Mouse (Mus musculus) B cell, adult 2 months (primary cell): Measurements from ENCODE around the gene Kat6b.
"Not testable (repeated sequence)": the region's sequence is repeated elsewhere in the genome, so short reads cannot be mapped to it uniquely, and the experiment has no call there.

ENCODE experiments used
- DNase-seq, 2 experiments: peaks; one replicate each; pipeline ENCODE4 v3.0.0; 2022

Gene Kat6b

GRCm38 (mm10) chr14:21485961-21486520, 4.8 kb downstream of the Kat6b start:
- DNase-seq, result no peak

DNA sequence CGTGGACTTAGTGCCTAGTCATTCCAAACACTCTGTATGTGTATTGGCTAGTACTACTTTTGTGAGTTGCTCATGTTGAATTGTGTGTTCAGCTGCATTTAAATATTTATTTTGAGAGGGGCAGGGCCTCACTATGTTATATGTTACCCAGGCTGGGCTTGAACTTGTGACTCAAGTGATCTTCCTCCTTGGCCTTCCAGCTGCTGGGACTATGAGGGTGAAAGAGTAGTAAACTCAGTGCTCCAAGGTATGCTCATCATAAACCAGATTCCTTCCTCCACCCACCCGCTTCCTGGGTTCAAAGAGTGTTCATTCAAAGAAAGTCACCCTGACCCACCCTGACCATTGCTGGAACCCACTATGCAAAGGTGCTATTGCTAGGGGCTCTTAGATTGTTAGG, 5.9 kb downstream of the Kat6b start:
- not testable (repeated sequence) for DNase-seq

DNA sequence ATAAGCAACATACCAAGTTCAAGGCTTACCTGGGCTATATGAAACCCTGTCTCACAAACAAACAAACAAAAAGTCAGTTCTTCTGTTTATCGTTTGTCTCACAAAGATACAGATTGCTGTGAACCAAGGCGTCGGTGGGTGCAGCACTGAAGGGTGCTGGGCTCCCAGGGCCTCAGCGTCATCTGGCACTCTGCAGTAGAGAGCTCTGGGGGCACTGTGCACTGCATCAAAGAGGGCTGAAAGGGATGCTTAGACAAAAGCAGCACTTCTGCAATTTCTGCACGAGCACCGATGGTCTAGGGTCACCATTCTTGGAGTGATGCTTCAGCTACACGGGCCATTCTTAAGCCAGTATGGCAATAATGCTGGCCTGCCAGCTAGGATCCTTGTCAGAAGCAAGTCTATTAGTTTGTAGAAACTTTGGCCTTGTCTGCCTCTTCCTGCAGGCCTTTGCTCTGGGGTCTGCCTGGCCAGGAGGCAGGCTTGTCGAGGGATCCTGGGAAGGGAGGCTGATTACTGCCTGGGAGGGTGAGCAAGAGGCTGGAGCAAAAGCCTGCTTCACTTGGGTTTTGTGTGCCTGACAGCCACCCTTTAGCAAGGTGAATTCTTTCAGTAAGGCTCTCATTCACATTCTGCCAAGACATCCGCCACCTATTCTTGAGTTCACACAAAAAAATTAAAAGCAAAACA, 7.3 kb downstream of the Kat6b start:
- DNase-seq, result not testable (repeated sequence)

- no peak for DNase-seq
These were observed 7.9 kb downstream of the Kat6b start for GRCm38 (mm10) chr14:21489116-21489485.

DNA sequence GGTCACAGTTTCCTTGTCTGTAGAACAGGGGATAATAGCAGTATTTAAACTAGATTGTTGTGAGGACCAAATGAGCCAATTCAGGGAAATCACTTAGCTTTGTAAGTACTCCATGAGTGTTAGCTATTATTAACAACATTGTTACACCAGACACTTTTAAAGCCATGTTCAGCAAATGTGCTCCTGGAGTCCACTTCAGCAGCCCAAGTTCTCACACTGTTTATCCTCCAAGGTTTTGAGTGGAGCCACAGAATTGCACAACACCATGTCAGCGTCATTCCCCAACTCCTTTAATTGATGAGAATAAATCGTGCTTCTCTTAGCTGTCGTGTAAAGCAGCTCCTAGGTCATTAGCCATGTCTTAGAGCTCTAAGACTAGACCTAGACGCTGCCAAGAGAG, 8.9 kb downstream of the Kat6b start:
- DNase-seq, result no peak

DNA sequence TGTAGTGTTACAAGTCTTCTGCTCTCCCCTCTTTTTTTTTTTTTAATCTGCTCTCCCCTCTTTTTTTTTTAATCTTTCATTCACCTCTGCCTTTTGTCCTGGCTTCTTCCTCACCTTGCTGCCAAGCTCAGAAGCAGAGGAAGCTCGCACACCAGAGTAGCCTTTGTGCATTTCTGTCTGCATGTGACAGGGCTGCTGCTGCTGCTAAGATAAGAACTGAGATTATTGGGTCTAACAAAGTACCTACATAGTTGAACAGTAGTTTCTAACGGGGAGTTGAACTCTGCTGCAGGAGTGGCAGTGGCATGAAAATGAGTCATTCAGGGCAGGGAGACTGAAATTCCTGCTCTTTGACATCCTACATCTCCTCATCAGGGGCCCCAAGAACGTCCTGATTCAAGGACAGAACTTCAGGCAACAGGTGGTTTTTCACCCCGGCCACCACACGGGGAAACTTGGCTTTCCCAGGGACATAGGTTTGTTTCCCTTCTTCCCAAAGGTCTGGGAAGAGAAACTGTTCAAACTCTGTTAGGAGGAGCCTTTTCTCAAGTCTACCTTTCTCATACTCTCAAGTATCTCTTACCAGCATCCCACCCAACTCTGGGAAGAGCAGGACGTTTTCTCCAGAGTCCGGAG, 17.2 kb downstream of the Kat6b start:
- DNase-seq, result peak in 1 of 2 experiments; percentile 3

GRCm38 (mm10) chr14:21499011-21499581, 17.9 kb downstream of the Kat6b start:
- peak in 1 of 2 experiments; percentile 33 for DNase-seq

GRCm38 (mm10) chr14:21499631-21500153, 18.5 kb downstream of the Kat6b start:
- peak; percentile 49 to 61 for DNase-seq

DNA sequence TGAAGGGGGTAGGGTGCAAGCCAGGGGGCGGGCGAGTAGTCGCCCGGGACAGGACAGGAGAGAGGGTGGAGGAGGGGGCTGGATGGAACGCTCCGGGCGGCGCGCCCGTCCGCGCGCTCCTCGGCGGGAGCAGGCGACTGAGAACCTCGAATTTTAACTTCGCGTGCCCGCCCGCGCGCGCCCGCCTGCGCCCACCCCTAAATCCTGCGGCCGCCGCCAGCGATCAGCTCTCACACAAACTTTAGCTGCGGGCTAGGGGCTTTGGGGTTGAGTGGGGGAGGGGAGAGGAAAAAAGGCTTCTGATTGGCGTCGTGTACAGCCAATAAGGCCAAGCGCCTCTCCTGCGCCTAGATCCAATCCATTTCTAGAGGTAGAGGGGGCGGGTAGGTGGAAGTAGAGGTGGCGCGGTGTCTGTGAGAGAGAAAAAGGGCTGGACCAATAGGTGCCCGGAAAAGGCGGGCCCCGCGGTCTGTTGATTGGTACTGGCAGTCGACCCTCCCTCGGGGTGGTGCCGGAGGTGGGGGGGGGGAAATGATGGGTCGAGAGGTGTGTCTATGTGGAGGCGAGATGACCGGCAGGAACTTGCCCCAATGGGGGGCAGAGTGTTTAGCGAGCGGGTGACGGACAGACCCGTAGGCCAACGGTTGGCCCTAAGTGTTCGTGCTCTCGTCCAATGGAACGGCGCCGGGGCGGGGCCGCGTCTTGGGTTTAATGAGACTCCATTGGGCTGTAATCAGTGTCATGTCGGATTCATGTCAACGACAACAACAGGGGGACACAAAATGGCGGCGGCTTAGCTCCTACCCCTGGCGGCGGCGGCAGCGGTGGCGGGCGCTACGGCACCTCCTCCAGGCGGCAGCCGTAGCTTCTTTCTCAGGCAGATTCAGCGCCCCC, 19.2 kb downstream of the Kat6b start:
- peak; percentile 97 to 99 for DNase-seq

GRCm38 (mm10) chr14:21501048-21501657, 19.9 kb downstream of the Kat6b start:
- DNase-seq, result peak; percentile 90 to 91

- DNase-seq, result no peak
These were observed 23.8 kb downstream of the Kat6b start for GRCm38 (mm10) chr14:21505036-21505435.

GRCm38 (mm10) chr14:21507046-21507445, 25.8 kb downstream of the Kat6b start:
- no peak for DNase-seq

GRCm38 (mm10) chr14:21509111-21509905, 28.1 kb downstream of the Kat6b start:
- no peak for DNase-seq

DNA sequence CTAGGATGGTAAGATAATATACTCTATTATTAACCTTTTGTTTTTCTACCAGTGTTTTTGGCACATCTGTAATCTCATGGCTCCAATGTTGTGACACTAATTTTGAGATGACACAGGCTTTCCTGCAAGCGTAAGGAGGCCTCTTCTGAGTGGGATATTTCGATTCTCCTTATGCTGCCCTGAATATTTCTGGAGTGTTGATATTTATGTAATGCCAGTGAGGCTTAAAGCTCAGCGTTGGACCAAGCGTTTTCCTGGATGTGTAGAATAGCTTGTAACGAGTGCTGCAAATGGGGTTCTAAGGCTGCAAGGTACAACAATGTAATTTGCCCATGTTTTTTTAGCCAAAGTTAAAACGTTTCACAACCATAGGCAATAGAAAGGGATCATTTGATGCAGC, 30.2 kb downstream of the Kat6b start:
- no peak for DNase-seq

DNA sequence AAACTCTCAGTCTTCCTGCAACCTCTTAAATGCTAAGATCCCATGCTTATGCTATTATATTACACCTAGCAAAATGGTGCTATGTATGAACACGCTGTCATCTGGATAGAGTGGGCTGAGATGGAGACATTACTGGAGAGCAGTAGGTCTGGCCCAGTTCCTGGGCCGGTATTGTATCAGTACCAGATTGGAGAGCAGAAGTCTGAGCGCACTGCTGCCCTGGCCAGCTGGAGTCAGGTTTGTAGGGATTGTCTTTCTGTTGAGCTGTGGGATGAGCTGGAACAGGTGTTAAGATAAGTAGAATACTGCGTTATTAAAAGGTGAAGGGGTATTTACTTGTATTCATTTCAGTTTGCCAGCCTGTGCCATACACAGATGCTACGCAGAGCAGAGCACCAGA, 34.3 kb downstream of the Kat6b start:
- DNase-seq, result no peak

- DNase-seq, result no peak
These were observed 38.1 kb downstream of the Kat6b start for GRCm38 (mm10) chr14:21519307-21519706.

DNA sequence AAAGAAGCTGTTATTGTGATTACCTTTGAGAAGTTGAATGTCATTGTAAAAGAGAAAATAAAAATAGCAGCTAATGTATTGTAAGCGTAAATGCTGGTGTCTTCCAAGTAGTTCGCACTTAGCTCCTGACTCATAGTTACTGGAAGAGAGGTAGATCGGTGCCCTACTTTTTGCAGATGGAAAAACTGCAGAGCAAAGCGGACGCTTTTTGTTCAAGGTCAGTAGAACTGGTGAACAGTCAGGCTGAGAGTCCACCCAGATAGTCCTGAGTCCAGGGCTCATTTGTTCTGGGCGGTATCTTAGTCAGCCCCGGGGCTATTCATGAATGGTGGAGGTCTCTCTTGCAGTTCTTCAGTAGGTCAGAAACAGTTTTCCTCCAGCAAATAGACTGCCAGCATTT, 39.3 kb downstream of the Kat6b start:
- no peak for DNase-seq

GRCm38 (mm10) chr14:21521496-21521895, 40.3 kb downstream of the Kat6b start:
- not testable (repeated sequence) for DNase-seq

GRCm38 (mm10) chr14:21522312-21522978, 41.2 kb downstream of the Kat6b start:
- no peak for DNase-seq

GRCm38 (mm10) chr14:21523234-21523633, 42.0 kb downstream of the Kat6b start:
- no peak for DNase-seq
